Mouse (Mus musculus) neutrophil, adult 59 days (primary cell): ENCODE data around the gene Gm6217. TPM values are rescaled to one million over a fixed set of nuclear protein-coding genes. Genes with fewer than 3 reads are reported as not detected.

ENCODE experiments used
- total RNA-seq, 2 experiments: library from RNA; stranded (reverse); gene quantifications; 1 replicate in 1 of 2; 2 replicates in 1 of 2; pipeline ENCODE4 v1.2.4; 2023

The Gm6217 gene
- not detected for total RNA-seq

GRCm38 (mm10) chr1:82931326-82931725 is at the start of gene Gm6217:
Gm6217 (minus strand) TSS chr1:82931399.

DNA sequence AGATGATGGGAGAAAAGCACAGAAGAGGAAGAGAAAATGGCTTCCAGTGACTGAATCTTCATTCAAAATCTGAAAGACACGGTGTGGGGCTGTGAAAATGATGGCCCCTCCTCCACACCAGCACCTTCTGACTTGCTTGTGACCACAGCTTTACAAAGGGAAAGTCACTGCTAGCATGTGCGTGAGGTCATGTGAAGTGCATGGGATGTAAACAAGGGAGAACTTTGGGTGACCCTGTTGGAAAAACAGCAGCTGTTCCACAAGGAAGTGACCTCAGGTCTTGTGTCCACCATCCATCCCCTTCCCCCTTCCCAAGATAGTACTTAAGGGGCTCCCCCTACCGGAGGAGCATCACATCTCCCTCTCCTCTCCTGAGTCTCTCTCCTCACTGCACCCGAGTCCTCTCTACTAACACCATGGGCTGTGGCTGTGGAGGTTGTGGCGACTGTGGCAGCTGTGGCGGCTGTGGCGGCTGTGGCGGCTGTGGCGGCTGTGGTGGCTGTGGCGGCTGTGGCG is 28.7 kb upstream of the Gm6217 start, which contains the start of gene Gm47955:
Gene Gm47955, plus strand, starts transcription at position 417 of the 516 bp plus-strand sequence.

GRCm38 (mm10) chr1:82955913-82956312 is 24.7 kb upstream of the Gm6217 start, which contains the start of gene Gm7544:
Gm7544 (minus strand) TSS chr1:82956013.

DNA sequence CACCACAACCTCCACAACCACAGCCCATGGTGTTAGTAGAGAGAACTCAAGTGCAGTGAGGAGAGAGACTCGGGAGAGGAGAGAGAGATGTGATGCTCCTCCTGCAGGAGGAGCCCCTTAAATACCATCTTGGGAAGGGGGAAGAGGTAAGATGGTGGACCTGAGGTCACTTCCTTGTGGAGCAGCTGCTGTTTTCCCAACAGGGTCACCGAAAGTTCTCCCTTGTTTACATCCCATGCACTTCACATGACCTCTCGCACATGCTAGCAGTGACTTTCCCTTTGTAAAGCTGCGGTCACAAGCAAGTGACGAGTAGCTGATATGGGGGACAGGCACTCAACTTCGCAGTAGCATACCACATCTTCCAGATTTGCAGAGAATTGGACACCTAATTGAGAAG is 12.1 kb upstream of the Gm6217 start, which contains the start of gene A030003K21Rik:
Gene A030003K21Rik, minus strand, starts transcription at position 94 of the 400 bp plus-strand sequence.

DNA sequence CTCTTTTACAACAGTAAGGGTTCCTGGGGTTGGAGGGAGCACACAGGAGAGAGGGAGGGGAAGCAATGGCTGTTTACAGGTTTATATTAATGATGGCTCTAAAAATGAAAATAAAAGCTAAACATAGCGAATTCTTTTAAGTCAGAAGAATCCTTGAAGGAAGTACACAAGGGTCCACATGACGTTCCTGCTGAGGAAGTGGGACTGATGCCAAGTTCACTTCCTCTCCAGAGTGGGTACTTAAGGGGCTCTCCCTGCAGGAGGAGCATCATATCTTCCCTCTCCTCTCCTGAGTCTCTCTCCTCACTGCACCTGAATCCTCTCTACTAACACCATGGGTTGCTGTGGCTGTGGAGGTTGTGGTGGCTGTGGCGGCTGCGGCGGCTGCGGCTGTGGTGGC is 6.5 kb downstream of the Gm6217 start, which contains the start of gene A030014E15Rik:
Gene A030014E15Rik, plus strand, starts transcription at position 268 of the 400 bp plus-strand sequence.

DNA sequence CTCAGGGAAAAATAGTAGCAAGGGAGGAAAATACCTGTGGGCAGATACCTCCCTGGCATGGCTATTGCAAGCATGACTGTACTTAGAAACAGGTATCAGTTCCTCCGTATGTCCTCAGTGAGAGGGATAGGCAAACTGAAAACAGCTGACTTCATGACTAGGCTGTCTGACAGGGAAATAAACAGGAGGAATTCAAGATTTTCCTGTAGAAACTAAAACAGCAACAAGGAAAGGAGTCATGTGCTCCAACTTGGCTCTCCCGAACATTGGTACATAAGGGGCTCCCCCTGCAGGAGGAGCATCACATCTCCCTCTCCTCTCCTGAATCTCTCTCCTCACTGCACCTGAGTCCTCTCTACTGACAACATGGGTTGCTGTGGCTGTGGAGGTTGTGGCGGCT is 18.2 kb downstream of the Gm6217 start, which contains the start of gene A030005L19Rik:
Gene A030005L19Rik, plus strand, starts transcription at position 301 of the 400 bp plus-strand sequence.

Other genes with a start within 250 kb of the Gm6217 start
- gene Mff, start 206.5 kb downstream of the Gm6217 start, total RNA-seq = 100 to 1,000 TPM; 112 to 121 TPM
- gene Tm4sf20, start 162.9 kb downstream of the Gm6217 start, total RNA-seq = not detected
- not detected for gene Gm47791, start 160.2 kb downstream of the Gm6217 start, total RNA-seq
- gene Agfg1, start 91.9 kb downstream of the Gm6217 start, total RNA-seq = 10 to 100 TPM; 49.2 to 51.1 TPM
- gene A030005L19Rik, start 18.1 kb downstream of the Gm6217 start, total RNA-seq = not detected
- gene A030014E15Rik, start 6.5 kb downstream of the Gm6217 start, total RNA-seq = not detected
- not detected for gene A030003K21Rik, start 12.0 kb upstream of the Gm6217 start, total RNA-seq
- gene Gm7544, start 24.6 kb upstream of the Gm6217 start, total RNA-seq = not detected
- not detected for gene Gm47955, start 28.9 kb upstream of the Gm6217 start, total RNA-seq
- not detected for gene Gm47959, start 69.1 kb upstream of the Gm6217 start, total RNA-seq
- not detected for gene Slc19a3, start 107.0 kb upstream of the Gm6217 start, total RNA-seq
- gene Krtap28-10, start 111.1 kb upstream of the Gm6217 start, total RNA-seq = not detected
- gene Gm47969, start 113.5 kb upstream of the Gm6217 start, total RNA-seq = not detected
- not detected for gene A030005K14Rik, start 128.0 kb upstream of the Gm6217 start, total RNA-seq
- not detected for gene Krtap28-13, start 129.5 kb upstream of the Gm6217 start, total RNA-seq
- gene Ccl20, start 185.4 kb upstream of the Gm6217 start, total RNA-seq = not detected
- gene Daw1, start 228.4 kb upstream of the Gm6217 start, total RNA-seq = not detected